Mouse (Mus musculus): ENCODE measurements around the gene Ciao2a. TPM values are rescaled to one million over a fixed set of nuclear protein-coding genes. Genes with fewer than 3 reads are reported as not detected.
A peak's percentile ranks its signal among the peaks of the same experiment; 100 is the strongest.

Ciao2a gene
- polyA plus RNA-seq, 1 experiment from 2014 or later, result 89.0 TPM

DNA sequence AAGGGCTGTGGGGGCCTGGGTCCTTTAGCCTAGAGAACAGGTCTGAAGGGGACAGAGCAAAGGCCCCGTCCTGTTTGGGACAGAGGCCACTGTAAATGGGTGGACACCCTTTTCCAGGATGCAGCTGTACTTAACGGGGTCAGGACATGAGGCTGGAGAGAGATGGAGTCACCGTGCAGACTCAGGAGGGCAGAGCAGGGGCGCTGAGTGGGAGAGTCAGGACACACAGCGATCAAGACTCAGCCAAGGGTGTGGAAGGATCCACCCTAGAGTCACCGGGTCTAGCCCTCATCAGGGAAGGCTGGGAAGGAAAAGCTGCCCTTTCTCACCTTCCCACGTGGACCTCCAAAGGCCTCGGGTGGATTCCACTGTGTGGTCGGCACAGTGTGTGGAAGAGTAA lies 25.6 kb downstream of the Ciao2a start:
- 68% methylated on average over 9 of the region's 9 CpGs for WGBS
- H3K4me2 ChIP-seq (replicated peaks), result no peak overlapping the region
- H3K27me3 ChIP-seq, result no peaks in the 10 kb centered on the region
- no peak for ATAC-seq (replicated peaks)
- no peak overlapping the region for H3K4me3 ChIP-seq
- H3K4me1 ChIP-seq, result no peaks in the 10 kb centered on the region
- no peaks in the 10 kb centered on the region for H3K9me3 ChIP-seq
- no peaks in the 10 kb centered on the region for H3K36me3 ChIP-seq
- no peak overlapping the region for H3K9ac ChIP-seq (replicated peaks)
- H3K27ac ChIP-seq (replicated peaks), result no peak overlapping the region

DNA sequence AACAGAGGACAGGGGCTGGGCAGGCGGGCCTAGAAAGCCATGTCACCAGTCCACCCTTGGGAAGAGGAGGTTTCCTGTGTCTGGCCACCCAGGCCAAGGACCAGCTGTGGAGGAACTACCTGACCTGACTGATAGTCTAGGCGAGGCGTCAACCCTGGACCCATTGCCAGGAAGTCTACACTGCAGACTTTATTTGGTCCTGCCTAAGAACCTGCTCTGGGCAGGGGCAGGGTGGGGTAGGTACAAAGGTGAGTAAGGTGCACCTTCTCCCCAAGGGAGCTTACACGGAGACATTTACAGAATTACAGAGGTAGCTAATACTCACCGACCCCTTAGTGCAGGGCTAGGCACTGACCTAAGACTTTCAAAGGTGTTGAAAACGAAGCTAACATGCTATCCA lies 27.2 kb downstream of the Ciao2a start:
- Histone ChIP-seq H3K4me1 (peaks cover 5% of the 10 kb centered on the region; the same call in 1 of the 2 replicates), H3K9me3 (no peaks in the 10 kb centered on the region), H3K4me2 (replicated peaks) (no peak overlapping the region), H3K36me3 (no peaks in the 10 kb centered on the region), H3K4me3 (no peak overlapping the region), H3K27me3 (0 out of 2 replicates have a peak, but pooled peaks cover under 1% of the 10 kb centered on the region), H3K9ac (replicated peaks) (no peak overlapping the region), H3K27ac (replicated peaks) (no peak overlapping the region)
- 89% methylated on average over 6 of the region's 6 CpGs for WGBS
- no peak for ATAC-seq (replicated peaks)

DNA sequence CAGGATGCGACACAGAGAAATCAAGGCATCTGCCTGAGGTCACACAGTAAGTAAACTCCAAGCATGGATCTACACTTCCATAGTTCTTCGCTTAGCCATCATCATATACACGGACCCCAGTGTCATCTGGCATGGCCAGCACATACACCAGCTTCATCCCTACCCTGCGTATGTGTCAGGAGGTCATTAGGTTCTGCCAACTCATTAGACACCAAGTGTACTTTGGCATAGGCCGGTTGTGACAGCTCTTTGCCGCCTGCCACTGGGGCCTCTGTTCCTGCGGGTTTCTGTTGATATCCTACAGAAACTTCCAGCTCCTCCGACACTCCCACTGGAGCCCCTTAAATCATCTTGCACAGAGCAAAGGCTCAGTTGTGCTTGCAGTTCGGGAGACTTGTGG lies 27.6 kb downstream of the Ciao2a start:
- no peak overlapping the region for H3K27ac ChIP-seq (replicated peaks)
- WGBS, result 93% methylated on average over 9 of the region's 9 CpGs
- peaks cover 5% of the 10 kb centered on the region; the same call in 1 of the 2 replicates for H3K27me3 ChIP-seq
- no peak for ATAC-seq (replicated peaks)
- no peak overlapping the region for H3K9ac ChIP-seq (replicated peaks)
- H3K9me3 ChIP-seq, result no peaks in the 10 kb centered on the region
- no peaks in the 10 kb centered on the region for H3K36me3 ChIP-seq
- H3K4me3 ChIP-seq, result no peak overlapping the region
- peaks cover 5% of the 10 kb centered on the region; the same call in 1 of the 2 replicates for H3K4me1 ChIP-seq
- H3K4me2 ChIP-seq (replicated peaks), result no peak overlapping the region

DNA sequence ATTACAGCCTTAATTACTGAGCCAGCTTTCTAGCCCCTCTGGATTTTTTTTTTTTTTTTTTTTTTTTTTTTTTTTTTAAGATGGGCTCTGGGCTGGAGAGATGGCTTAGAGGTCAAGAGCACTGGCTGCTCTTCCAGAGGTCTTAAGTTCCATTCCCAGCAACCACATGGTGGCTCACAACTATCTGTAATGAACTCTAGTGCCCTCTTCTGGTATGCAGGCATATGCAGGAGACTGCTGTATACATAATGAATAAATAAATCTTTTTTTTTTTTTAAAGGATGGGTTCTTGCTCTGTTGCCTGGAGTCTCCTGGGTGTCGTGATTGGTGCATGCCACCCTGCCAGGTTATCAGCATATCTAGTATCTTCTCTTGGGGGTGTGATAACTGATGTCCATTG lies 29.1 kb downstream of the Ciao2a start:
- H3K9ac ChIP-seq (replicated peaks), result no peak overlapping the region
- 94% methylated on average over 1 of the region's 1 CpGs for WGBS
- no peaks in the 10 kb centered on the region for H3K9me3 ChIP-seq
- peaks cover 5% of the 10 kb centered on the region; the same call in 1 of the 2 replicates for H3K4me1 ChIP-seq
- peaks cover 7% of the 10 kb centered on the region; the same call in 1 of the 2 replicates for H3K27me3 ChIP-seq
- no peak overlapping the region for H3K4me3 ChIP-seq
- H3K36me3 ChIP-seq, result no peaks in the 10 kb centered on the region
- no peak overlapping the region for H3K4me2 ChIP-seq (replicated peaks)
- ATAC-seq (replicated peaks), result no peak
- H3K27ac ChIP-seq (replicated peaks), result no peak overlapping the region

DNA sequence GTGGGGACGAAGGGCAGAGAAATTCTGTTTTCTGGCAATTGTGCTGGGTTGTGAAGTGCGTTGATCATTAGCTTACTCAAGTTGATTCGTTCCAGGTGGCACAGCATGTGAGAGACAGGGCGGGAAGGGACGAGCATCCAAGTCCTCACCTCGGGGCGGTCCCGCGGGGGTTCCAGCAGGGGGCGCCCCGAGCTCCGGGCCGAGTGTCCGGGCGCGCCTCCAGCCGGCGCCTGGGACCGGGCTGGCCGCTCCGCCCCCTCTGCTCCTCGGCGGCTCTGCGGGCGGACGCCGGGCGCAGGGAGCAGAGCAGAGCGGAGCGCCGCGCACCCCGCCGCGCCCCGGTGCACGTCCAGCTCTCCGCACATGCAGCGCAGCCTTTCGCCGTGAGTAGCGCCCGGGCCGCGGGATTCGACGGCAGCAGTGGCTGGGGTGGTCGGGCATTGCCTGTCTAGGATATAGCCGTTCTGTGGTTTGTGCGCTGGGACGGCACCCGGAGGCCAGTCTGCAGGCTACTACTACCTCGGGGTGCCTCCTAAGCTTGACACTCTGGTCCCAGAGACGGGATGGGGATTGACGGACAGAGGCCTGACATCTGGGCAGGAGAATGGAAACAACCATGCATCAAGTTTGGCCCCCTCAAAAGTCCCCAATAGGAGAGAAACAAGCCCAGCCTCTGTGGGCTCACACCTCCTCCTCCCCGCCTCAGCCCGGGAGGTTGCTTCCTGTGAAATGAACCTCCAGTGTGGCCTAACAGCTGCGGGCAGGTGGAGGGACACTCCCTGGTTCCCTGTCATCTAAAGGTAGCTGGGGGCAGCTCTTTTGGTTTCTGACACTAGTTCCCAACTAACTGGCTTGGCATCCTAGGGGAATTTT lies 31.8 kb downstream of the Ciao2a start, which contains the start of gene Dapk2:
Dapk2 (plus strand) TSS at position 266 of the 873 bp plus-strand sequence.
- Histone ChIP-seq H3K27me3 (peaks cover 7% of the 10 kb centered on the region; the same call in 1 of the 2 replicates), H3K4me1 (peaks cover 5% of the 10 kb centered on the region; the same call in 1 of the 2 replicates), H3K9me3 (no peaks in the 10 kb centered on the region), H3K4me2 (replicated peaks) (peak within 1 kb of the TSS; percentile 47), H3K9ac (replicated peaks) (no peak within 1 kb of the TSS), H3K4me3 (peak within 1 kb of the TSS; percentile 35), H3K36me3 (no peaks in the 10 kb centered on the region), H3K27ac (replicated peaks) (no peak within 1 kb of the TSS)
- peak; percentile 32; the same call in 1 of the 2 replicates for ATAC-seq (replicated peaks)
- WGBS, result 2% methylated on average over 58 of the region's 58 CpGs

DNA sequence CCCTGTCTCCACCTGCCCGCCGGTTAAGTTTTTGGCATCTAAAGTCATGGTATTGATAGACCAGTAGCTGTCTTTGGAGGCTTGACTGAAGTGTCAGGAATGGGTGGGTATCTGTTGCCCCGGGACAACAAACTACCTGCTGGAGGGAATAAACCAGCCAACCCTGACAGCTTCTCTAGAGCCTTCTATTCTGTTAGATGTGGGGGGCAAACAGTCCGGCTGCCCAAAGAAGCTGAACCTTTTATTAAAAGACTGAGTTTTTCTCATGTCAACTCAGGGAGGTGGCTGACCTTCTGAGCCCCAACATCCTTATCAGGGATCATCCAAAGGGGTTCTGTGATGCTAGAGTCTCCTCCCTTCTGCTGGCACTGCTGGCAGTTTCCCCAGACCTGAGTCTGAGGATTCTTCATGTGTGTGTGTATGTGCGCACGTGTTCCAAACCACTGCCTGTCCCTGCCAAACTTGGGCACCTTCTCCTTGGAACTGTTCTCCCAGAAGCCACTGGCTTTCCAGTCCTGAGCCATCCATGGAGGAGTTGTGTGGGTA lies 32.5 kb downstream of the Ciao2a start:
- WGBS, result 89% methylated on average over 6 of the region's 6 CpGs
- Histone ChIP-seq H3K4me3 (no peak overlapping the region), H3K4me2 (replicated peaks) (no peak overlapping the region), H3K27me3 (peaks cover 7% of the 10 kb centered on the region; the same call in 1 of the 2 replicates), H3K9ac (replicated peaks) (no peak overlapping the region), H3K4me1 (peaks cover 5% of the 10 kb centered on the region; the same call in 1 of the 2 replicates), H3K9me3 (no peaks in the 10 kb centered on the region), H3K36me3 (no peaks in the 10 kb centered on the region), H3K27ac (replicated peaks) (no peak overlapping the region)
- ATAC-seq (replicated peaks), result no peak

DNA sequence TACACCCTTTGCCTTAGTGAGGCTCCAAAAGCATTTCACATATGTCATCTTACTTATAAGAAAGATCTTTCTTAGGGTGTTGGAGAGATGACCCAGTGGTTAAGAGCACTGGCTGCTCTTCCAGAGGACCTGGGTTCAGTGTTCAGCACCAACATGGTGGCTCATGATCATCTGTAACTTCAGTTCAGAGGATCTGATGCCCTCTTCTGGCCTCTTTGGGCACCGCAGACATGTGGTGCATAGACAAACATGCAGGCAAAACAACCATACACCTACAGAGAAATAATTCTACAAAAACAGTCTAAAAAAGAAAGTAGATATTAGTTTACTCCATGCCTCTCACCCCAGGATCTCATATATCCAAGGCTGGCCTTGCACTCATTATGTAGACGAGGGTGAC lies 33.7 kb downstream of the Ciao2a start:
- Histone ChIP-seq H3K9ac (replicated peaks) (no peak overlapping the region), H3K9me3 (no peaks in the 10 kb centered on the region), H3K4me3 (no peak overlapping the region), H3K4me2 (replicated peaks) (no peak overlapping the region), H3K27me3 (peaks cover 7% of the 10 kb centered on the region; the same call in 1 of the 2 replicates), H3K4me1 (peaks cover 5% of the 10 kb centered on the region; the same call in 1 of the 2 replicates), H3K36me3 (no peaks in the 10 kb centered on the region), H3K27ac (replicated peaks) (no peak overlapping the region)
- ATAC-seq (replicated peaks), result no peak
- WGBS, result 94% methylated on average over 2 of the region's 2 CpGs

DNA sequence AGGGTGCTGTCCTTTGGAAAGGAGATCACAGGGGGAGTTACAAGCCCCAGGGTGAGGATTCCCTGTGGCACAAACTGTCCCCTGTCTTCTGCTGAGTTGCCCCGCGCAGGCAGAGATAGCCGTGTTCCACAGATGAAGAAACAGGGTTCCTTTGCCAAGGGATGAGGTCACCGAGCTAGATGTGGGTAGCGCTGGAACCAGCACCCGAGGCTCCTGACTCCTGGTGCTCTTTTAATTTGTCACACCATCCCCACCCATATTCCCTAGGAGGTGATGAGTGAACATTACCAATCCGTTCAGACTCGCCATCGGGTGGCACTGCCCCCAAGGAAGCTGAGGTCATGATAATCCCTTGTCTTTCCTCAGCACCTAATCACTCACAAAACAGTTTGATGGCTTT lies 36.6 kb downstream of the Ciao2a start:
- Histone ChIP-seq H3K4me1 (peaks cover 2% of the 10 kb centered on the region; the same call in 1 of the 2 replicates), H3K4me2 (replicated peaks) (no peak overlapping the region), H3K9ac (replicated peaks) (no peak overlapping the region), H3K4me3 (no peak overlapping the region), H3K36me3 (no peaks in the 10 kb centered on the region), H3K27ac (replicated peaks) (no peak overlapping the region), H3K27me3 (peaks cover 7% of the 10 kb centered on the region; the same call in 1 of the 2 replicates), H3K9me3 (no peaks in the 10 kb centered on the region)
- no peak for ATAC-seq (replicated peaks)
- 84% methylated on average over 9 of the region's 9 CpGs for WGBS

DNA sequence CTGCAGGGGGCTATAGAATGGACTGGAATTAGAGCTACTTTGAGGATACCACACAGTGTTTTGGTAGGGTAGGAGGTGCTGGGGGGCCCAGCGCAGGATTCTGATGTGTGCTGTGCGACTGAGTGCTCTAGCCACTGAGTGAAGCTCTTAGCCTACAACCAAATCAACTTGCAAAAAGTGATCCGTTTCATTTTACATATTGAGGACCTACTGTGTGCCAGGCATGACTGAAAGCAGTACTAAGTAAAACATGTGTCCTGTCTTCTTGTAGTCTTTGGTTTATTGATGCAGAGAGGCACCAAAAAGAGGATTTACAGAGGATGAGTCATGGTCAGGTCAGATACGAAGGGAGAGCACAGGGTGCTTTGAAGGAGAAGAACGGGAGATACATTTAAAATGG lies 40.8 kb downstream of the Ciao2a start:
- no peak for ATAC-seq (replicated peaks)
- H3K9me3 ChIP-seq, result no peaks in the 10 kb centered on the region
- no peak overlapping the region for H3K4me2 ChIP-seq (replicated peaks)
- peaks cover 4% of the 10 kb centered on the region for H3K4me1 ChIP-seq
- WGBS, result 93% methylated on average over 5 of the region's 5 CpGs
- no peak overlapping the region for H3K4me3 ChIP-seq
- H3K27ac ChIP-seq (replicated peaks), result no peak overlapping the region
- no peaks in the 10 kb centered on the region for H3K36me3 ChIP-seq
- no peak overlapping the region for H3K9ac ChIP-seq (replicated peaks)
- no peaks in the 10 kb centered on the region for H3K27me3 ChIP-seq

DNA sequence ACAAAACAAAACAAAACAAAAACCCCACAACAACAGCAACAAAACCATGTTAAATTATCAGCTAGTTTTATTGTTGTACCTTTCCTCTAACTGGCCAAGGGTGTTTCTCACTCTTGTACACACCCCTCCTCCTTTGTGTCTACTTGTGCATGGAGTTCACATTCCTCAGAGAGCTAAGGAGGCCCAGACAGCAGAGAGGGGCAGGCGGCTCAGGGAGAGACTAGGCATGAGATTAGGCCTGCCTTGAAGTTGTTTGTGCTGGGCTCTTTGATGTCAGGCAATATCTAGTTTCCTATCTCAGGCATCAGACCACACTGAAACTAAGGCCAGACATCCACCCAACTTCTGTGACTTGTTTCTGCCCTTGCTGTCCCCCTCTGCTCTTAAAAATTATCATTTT lies 41.8 kb downstream of the Ciao2a start:
- Histone ChIP-seq H3K36me3 (no peaks in the 10 kb centered on the region), H3K4me3 (no peak overlapping the region), H3K9ac (replicated peaks) (no peak overlapping the region), H3K27me3 (no peaks in the 10 kb centered on the region), H3K4me2 (replicated peaks) (no peak overlapping the region), H3K9me3 (no peaks in the 10 kb centered on the region), H3K27ac (replicated peaks) (no peak overlapping the region), H3K4me1 (peaks cover 4% of the 10 kb centered on the region)
- 25% methylated on average over 1 of the region's 1 CpGs for WGBS
- ATAC-seq (replicated peaks), result no peak

DNA sequence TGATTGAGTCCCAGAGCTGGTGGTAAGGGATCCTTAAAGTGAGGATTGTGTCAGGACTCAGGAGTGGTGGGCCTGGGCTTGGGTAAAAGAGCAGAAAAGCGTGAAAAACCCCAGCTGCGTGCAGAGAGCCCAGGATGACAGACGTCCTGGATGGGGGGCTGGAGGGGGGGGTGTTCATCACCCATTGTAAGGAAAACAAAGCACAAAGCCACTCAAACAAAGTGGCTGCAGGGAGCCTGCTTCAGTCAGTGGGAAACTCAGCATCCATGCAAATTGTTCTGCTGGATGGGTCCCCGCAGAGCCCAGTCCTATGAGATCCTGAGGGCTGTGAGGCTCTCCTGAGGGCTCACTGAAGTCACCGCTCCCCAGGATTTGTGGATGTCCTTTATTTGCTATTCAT lies 44.1 kb downstream of the Ciao2a start:
- no peak for ATAC-seq (replicated peaks)
- WGBS, result 6% methylated on average over 5 of the region's 5 CpGs
- Histone ChIP-seq H3K4me1 (peaks cover 4% of the 10 kb centered on the region), H3K4me2 (replicated peaks) (no peak overlapping the region), H3K36me3 (no peaks in the 10 kb centered on the region), H3K9ac (replicated peaks) (no peak overlapping the region), H3K27me3 (no peaks in the 10 kb centered on the region), H3K9me3 (no peaks in the 10 kb centered on the region), H3K27ac (replicated peaks) (no peak overlapping the region), H3K4me3 (no peak overlapping the region)

DNA sequence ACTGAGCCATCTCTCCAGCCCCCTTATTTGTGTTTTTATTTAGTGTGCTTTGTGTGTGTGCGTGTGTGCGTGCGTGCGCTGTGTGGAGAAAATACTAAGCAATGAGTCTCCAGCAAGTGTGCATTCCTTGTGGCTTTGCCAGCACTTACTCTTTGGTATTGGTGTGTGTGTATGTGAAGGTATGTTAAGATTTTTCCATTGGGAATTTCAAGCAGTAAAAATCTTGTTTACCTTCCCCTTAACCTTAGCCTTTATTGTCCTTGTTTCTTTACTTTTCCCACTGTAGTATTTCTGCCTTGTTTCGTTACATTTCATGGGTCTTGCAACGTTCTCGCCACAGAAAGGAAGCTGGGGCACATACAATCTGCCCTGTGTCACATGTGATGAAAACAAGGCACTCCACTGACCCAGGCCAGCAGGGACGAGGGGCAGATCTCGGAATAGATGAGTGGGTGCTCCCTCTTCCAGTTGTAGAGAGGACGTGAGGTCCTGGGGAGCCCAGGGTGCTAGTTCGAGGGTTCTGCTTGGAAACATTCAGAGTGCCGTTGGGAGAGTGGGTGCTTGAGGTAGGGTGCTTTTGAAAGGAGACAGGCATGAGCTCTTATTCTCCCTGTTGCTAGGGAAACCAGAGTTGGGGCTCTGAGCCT lies 45.0 kb downstream of the Ciao2a start:
- Histone ChIP-seq H3K9ac (replicated peaks) (no peak overlapping the region), H3K4me2 (replicated peaks) (no peak overlapping the region), H3K27ac (replicated peaks) (no peak overlapping the region), H3K4me3 (no peak overlapping the region), H3K36me3 (no peaks in the 10 kb centered on the region), H3K9me3 (no peaks in the 10 kb centered on the region), H3K27me3 (no peaks in the 10 kb centered on the region), H3K4me1 (peaks cover 4% of the 10 kb centered on the region)
- WGBS, result 49% methylated on average over 12 of the region's 12 CpGs
- ATAC-seq (replicated peaks), result no peak

All from forebrain, embryonic 15.5 days (tissue).